Mouse (Mus musculus) telencephalon, adult 2 months (tissue): Measurements from ENCODE around the gene Stk11.
"Not testable (repeated sequence)": the region's sequence is repeated elsewhere in the genome, so short reads cannot be mapped to it uniquely, and the experiment has no call there.

ENCODE experiments used
- DNase-seq: peaks from one replicate; pipeline ENCODE4 v3.0.0-alpha.2; 2011; ENCODE audit warnings: low read depth, low spot score

Gene Stk11

DNA sequence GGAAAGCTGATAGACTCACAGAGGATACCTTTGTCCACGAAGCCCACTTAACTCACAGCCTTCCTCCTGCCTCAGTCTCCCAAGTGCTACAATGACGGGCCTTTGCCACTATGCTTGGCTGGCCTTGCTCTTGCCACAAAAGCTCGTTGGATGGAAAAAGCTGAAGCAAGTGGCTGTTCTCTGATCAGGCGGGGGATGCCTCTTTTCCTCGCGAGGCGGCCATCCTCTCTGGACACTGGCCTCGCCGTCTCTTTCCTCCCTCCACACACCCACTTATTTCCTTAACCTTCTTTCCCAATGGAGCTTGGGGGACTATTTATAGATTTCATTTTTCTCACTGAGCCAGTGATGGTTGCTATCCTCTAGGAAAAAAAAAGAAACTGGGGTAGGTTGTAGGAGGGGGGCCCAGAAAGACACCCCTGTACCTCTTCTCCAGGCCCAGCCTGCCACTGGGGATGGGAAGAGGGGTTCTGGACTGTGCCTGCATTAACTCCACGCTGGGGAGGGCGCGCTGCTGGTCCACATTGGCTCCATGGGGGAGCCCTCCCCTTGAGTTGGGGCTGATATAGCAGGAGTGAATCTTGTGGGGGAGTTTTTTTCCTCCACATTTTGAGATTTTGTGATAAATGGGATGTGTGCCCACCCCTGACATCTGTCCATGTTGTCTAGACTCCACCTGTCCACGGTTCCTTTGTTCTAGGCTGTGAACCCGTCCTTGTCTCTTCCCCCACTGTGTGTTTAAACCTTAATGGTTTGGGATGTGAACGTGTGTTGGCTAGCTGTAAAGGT, 41.7 kb downstream of the Stk11 start:
- DNase-seq: no peak

DNA sequence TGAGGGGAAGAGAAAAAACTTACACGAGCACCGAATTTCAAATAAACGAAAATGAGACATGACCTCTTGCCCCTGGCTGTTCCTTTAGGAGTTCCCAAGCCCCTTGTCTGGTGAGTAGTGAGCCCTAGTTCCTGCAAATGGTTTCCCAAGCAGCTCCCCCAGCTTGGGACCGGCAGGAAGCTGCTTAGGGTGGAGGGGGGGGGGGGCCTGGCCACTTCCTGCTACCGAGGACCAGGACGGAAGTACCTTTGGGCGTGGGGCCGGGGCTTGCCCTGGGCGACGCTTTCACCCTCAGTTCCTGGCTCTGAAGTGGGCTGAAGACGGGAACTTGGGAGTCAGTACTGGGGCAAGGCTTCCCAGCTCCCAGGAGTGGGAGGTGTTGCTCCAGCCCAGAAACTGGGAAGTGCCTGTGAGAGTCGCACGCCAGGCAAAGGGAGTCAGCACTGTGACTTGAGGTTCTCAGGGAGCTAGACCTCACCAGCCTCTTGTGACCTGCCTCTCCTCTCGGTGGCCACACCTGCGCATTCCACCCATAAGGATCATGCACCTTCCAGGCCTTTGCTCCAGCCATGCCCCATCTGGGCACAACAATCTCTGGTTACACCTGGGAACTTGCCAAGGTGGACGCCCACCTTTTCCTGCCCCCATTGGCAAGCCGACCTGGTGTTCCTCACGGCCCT, 42.8 kb downstream of the Stk11 start:
- no peak for DNase-seq

DNA sequence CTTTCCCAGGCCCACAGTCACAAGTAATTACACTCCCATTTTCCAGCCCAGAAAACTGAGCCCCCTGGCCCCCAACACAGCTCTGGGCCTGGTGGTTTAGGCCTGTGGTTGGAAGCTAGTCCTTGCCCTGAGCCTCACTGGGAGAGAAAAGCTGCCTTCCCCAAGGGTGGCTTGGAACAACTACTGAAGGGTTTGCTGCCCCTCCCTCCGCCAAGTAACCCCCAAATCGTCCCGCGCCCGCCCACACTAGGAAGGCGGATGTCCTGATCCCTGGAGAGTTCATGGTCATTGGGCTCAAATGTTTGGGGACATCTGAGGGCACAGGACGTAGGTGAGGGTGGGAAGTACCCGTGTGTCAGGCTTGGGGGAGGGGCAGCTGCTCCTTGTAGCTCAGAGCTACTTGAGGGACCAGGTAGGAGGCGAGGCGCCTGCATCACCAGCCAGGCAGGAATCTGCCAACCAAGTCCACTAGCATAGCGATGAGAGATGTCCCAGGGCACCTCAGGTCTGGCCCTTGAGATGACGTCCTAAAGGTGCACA, 43.5 kb downstream of the Stk11 start:
- no peak for DNase-seq

DNA sequence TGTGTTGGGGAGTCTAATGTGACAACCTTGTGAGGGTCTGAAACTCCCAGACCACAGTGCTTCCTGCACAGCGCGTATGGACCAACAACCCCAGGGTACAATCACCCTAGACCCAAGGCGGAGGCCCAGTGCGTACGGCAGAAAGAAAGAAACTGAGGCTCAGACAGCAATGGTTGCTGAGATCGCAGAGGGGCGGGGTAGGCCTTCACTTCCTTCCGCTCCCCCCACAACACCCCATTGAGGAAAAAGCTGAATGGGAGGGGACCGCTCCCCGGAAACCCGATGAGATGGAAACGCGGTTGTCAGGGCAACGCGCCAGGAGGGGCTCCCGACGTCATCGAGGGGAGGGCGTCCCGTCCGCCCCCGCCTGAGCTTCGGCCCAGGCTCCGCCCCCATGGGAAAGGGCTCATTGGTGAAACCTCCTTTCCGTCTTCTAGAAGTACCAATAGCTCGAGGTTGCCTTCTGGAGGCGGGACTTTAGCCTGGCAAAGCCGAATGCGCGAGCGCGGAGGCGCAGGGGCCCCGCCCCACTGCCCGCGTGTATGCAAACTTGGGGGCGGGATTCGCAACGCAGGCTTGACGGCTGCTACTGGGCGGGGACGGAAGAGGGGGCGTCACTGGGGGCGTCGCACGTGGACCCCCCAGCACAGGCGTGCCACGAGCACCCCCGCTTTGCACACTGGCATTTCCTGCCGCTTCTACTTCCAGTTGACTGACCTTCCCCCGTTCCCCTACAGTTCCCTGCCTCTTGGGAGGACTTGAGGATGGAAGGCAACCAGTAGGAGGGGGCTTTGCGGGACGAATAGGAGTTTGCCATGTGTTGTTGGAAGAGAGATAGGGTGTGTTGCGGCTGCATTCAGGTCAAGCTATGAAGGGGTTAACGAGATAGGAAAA, 44.2 kb downstream of the Stk11 start:
- DNase-seq: peak; percentile 98

DNA sequence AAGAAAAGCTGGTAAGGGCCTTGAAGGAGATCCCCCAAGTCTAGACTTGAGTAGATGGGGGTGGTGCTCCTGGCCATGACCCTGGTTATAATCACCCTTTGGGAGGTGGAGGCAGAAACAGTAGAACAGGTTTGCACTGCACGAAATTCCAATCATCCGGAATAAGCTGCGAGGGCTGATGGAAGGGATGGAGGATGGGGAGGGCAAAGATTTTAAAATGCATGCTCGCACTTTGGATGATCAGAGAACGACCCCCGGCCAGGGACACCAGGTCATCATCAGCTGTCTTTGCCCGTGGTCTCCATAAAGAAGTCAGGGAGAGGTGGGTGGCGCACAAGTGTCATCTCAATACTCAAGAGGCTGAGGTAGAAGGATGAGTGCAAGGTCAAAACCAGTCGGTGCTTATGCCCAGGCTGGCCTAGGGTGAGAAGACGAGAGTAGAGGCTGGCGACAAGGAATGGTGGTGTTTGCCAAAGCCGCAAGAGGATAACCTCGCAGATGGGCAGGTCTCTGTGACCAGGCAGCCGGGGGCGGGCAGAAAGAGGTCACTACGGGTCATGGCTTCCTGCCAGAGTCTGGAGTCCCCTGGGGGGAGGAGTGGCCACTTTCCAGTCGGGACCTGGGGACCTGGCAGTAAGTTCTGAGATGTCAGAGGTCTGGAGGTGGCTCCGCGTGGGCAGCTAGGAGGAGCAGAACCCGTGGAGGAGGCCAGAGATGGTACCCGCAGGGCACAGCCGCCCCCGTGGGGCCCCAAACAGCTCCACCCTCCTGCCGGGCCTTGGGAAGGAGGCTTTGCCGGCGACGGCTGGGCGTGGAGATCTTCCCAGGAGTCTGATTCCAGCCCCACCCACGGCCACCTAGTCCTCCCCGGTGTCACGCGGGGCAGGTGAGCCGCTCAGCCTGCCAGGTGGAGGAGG, 45.1 kb downstream of the Stk11 start:
- DNase-seq: no peak

DNA sequence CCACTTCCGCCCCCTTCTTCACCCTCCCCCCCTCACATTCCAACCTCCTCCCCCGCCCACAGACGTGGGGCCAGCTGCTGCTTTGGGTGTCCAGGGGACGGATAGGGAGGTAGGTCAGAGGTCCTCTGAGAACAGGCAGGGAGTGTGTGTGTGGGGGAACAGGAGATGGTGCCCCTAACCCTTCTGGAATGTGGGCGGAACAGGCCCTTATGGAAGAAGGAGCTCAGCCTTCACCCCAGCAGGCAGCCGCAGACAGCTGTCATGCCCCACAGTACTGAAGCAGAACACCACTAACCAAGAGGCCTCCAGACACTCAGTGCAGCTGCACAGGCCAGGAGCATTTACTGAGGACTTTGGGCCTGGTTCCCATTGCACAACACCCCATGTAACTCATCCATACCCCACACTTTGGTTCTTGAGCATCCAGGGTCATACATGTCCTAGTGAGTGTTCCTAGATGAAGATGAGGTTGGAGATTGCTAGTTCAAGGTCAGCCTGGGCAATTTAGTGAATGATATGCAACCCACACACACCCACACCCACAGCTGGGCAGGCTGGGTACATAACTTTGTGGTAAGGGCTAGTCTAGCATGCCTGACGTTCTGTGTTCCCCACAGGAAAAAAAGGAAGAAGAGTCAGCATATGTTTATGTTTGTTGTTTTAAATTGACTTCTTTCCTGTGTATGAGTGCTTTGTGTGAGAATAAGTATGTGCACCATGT, 46.1 kb downstream of the Stk11 start:
- DNase-seq: no peak

DNA sequence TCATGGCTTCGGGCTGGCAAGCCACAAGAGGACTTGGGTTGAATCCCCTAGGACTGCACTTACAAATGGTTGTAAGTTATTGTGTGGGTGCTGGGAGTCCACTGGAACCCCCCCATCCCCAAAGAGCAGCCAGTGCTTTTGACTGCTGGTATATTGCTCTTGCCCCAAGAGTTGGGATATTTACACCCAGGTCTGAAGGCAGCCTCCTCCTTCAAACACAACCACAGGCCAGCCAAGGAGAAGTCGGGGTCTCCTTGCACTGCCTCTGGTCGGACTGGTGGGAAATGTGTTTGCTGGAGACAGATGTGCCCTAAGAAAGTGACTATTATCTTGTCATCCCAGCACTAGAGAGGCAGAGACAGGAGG, 46.6 kb downstream of the Stk11 start:
- no peak for DNase-seq

DNA sequence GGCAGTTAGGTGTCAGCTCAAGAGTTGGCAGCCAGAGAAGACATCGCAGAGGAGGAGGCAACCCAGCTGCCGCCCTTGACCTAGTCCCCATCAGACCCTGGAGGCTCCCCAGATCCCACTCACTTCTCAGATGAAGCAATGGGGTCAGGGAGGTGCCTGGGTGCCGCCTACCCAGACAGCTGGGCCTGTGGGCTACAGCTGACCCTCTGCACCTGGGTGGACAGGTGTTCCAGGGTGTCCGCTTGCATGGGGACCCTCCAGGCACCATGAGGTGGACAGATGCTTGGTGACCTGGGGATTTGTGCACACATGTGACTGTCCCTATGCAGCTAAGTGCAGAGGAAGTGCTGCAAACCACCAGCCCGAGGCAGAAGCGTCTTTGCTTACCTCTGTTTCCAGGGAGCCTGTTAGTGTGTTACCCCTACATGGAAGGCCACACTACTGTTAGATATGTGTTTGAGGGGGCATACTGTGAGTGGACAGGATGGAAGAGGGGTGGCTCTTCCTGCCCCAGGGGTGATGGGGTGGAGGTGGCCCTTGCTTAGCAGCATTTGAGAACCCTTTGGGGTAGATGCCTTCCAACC, 47.2 kb downstream of the Stk11 start:
- no peak for DNase-seq

DNA sequence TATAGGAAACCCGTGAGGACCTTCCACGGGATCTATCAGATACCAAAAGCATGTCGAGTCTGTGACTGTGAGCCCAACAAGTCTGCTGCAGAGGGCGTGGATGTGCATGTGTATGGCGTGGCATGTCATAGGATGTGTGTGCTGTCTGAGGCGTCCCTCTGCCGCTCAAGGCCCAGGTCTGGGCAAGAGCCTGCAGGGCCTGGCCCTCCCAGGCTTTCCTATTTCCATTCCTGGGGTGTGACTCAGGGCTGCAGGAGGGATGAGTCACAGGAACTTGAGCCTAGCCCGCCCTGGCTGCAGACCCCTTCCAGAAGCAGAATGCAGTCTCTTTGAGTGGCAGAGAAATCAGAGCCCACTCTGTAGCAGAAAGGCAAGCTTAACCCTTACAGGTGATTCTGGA, 48.1 kb downstream of the Stk11 start:
- no peak for DNase-seq

DNA sequence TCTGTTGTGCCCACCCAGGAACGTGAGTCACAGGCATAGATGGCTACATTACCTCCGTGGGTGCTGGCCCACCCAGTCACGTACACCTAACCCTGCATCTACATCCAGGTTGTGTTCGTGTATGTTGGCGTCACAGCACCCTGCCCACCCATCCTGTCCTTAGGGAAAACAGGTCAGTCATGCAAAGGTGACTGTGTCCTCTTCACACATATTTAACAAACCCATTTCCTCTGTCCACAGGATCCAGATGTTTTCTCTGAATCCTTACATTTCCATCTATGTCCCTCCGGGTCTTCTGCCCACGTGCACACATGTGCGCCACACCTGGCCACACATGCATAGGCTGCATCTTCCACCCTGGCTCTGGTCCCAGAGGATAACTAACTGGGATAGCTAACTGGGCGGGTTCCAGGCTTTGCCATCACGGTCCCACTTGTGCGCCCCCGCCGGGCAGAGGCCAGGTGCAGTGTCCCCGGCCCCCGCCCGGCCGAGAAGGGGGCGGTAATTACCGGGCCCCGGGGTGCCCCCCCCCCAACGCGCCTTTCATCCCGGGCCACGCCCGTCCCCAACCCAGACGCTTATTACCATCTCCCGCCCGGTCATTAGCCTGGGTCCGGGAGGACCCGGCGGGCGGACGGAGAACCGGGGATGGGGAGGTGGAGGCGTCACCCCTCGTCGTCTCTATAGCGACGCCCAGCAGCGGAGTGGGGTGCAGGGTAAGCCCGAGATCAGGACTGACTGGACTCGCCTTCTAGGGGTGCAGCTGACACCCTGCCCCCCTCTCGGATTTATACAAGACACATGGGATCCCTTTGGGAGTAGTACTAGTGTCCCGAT, 48.8 kb downstream of the Stk11 start:
- DNase-seq: no peak

DNA sequence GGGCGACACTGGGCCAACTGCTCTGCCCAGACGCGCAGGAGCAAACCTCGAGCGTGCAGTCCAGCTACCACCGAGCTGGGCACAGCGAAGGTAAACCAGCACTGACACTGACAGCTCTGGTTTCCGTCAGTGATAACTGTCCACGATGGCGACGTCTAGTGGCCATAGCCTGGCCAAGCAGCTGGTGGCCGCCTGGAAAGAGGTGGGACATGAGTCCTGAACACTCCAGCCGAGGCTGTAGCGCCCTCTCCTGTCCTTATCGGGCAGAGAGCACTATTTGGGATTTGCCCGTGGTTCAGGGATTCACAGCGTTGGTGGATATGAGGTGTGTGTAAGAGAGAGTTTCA, 49.4 kb downstream of the Stk11 start:
- peak; percentile 93 for DNase-seq

DNA sequence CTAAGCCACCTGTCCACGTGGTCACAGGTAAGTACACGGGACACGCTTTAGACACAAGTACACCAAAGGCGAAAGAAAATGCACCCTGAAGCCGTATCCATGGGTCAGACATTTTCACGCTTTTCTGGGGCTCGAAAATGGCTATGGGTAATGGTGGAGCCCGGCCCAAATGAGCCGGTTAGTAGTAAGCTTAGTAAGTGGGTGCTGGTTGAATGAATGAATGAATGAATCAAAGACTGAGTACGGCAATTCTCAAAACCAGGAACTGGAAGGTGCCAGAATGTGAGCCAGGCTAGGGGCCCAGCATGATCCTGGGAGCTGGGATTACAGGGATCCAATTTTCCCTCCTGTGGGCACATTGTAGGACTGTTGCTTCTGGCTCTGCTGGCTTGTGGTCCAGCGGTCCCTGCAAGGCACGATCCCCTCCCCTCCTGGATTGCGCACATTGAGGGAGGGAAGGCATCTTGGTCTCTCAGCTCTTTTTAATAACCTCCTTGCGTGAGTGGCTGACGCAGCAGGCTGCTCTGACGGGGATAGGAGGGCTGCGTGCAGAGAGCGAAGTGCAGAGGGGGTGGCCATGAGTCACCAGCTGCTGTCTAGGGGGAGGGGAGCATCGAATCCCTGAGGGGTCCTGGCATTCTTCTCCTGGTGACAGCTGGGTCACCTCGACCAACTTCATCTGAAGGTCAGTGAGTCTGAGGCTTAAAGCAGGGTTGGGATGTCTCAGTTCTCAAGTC, 50.0 kb downstream of the Stk11 start, which contains the start of gene Cirbp:
Gene Cirbp (plus strand): TSS at position 594 of the 737 bp plus-strand sequence.
- peak; percentile 81 for DNase-seq

DNA sequence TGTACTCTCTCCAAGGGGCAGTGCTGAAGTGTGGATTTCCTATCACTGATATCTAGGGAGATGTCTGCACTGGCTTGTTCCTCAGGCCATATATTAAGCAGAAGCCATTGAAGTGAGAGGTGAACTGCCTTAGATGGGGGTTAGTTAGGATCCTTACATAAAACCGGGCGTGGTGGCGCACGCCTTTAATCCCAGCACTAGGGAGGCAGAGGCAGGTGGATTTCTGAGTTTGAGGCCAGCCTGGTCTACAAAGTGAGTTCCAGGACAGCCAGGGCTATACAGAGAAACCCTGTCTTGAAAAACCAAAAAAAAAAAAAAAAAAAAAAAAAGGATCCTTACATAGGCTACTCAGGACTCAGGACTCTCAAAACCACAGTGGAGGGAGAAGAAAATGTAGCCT, 50.5 kb downstream of the Stk11 start:
- DNase-seq: not testable (repeated sequence)

DNA sequence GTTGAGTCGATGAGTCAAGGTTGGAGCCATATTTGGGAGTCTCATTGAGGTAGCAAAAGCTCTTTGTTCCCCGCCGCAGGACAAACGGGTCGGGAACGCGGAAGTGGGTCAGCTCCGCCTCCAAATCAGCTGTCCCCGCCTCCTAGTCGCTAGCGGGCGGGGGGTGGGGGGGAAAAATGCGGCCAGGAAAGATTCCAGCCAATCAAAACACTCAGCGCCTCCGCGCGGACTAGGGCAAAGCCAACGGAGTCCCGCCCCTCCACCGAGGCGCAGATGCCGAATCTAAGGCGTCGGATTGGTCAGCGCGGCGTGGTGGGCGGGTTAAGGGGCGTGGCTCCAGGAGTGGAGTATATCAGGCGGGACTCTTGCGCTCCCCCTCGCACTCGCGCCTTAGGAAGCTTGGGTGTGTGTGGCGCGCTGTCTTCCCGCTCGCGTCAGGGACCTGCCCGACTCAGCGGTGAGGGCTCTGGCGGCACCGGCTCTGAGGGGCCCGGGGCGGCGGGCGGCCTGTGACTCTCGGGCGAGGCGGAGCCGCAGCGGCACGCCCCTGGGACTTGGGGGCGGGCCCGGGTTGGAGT, 51.9 kb downstream of the Stk11 start:
- peak; percentile 98 for DNase-seq

DNA sequence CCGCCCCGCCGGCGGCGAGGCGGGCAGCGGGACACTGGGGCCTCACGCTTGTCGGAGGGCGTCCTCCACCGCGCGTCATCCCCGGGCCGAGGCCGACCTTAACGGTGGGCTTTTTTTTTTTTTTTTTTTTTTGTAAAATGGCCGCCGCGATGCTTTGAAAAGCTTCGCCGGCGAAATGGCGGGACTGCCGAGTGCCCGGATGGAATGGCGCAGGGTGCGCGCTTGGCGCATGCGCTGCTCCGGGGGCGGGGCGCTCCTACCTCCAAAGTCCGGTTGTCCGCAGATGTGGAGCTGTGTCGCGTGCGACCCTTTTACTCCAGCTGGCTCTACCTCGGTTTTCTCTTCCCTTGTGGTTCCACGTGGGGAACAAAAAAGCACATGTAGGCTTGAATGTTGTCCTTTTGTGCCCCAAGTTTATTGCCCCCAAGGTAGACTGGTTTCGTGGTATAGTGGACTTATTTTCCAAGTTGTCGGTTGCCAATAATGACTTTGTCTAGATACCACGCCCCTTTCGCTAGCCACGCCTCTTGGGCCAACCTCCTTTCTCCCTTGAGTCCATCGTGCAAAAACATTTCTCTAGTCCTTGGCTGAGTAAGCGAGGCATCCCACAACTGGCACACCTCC, 52.5 kb downstream of the Stk11 start:
- DNase-seq: no peak

DNA sequence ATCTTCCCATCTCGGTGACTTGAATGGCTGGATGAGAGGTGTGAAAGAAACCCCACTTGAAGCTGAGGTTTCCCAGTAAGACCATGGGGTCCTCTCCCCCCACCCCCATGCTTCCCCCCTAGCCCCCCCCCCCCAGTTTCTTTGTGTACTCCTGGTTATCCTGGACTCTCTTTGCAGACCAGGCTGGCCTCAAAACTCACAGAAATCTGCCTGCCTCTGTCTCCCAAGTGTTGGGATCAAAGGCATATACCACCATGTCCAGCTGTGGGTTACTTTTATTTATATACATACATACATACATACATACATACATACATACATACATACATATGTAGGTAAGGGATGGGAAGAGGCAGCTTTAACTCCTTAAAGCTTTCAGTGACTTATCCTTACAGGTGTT, 53.5 kb downstream of the Stk11 start:
- no peak for DNase-seq

DNA sequence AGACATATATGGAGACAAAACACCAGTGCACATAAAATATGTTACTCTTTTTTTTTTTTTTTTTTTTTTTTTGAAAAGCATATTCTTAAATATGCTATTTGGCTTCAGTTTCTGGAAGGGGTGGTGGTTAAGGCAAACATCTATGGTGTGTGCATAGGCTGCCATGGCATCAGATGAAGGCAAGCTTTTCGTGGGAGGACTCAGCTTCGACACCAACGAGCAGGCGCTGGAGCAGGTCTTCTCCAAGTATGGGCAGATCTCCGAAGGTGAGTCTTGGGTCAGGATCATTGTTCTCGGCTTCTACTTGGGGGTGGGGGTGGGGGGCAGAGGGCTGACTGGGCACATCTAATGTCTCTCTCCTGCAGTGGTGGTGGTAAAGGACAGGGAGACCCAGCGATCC, 54.0 kb downstream of the Stk11 start:
- DNase-seq: no peak

DNA sequence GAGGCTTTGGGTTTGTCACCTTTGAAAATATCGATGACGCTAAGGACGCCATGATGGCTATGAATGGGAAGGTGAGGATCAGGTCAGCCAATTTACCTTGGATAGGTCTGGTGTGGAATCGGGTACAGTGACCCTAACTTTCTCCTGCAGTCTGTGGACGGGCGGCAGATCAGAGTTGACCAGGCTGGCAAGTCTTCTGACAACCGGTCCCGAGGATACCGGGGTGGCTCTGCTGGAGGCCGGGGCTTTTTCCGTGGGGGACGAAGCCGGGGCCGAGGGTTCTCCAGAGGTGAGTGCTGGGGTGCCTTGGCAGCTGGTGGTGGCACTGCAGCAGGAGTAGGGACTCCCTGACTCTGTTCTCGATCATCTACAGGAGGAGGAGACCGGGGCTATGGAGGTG, 54.4 kb downstream of the Stk11 start:
- no peak for DNase-seq
